Mouse (Mus musculus): Measurements from ENCODE around the gene Ccnl1.

Ccnl1 gene

DNA sequence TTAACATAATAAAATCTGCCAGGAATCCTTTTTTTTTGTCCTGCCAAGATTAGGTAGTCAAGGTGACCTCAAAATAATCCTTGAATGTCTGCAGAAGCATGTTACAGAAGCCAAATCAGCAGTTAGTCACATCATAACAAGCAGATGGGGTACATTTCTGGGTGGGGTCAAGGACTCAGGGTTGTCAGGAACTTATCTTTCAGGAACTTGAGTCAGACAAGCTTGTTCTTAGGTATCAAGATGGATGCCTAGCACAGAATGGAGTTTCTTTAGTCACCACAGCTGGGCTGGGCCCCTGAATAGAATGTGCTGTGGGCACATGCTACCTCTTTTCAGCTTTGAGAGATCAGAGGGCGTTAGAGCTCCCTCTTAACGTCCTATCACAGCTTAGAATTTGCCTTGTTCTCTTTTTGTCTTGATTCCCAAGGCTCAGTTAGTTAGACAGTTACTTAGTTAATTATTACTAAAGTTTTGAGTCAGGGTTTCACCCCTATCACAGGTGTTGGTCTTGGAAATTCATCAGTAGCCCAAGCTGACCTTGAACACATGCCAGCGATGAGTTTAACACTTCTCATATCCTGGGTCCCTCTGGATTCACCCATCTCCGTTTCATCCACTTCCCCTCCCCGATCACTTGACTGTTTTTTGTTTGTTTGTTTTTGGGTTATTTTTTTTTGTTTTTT, 32.9 kb downstream of the Ccnl1 start:
- no peak for DNase-seq

DNA sequence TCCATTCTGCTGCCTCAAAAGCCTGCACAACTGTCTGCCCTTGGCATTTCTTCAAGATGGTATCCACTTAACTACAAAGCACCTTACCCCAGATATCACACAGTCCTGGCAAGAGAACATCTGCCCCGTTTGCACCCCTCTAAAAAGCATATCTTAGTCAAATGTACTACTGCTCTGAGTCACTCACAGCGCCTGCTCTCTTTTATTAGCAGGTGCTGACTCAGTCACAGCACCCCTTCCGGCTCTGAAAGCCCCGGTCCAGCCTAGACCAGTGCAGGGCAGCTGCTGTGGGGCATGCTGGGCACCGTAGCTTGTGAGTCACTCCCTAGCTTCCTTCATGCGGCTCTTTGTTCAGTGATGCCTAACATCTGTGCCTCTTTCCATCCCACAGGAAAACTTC, 35.6 kb downstream of the Ccnl1 start:
- DNase-seq = no peak

DNA sequence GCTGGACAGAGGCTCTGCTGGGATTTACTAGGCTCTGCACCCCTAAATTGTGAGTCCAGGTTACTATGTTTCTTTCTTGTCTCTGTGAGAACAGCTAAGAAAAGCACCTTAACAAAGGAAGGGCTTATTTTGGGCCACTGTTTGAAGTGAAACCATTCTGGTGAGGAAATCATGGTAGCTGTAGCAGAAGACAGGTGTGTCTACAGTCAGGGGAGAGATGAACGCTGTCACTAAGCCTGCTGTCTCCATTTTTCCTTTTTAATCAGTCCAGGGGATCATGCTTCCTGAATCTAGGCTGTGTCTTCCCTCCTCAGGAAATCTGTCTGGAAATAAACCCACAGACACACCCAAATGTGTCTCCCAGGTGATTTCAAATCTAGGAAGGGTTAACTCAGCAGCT, 36.4 kb downstream of the Ccnl1 start:
- DNase-seq = no peak

DNA sequence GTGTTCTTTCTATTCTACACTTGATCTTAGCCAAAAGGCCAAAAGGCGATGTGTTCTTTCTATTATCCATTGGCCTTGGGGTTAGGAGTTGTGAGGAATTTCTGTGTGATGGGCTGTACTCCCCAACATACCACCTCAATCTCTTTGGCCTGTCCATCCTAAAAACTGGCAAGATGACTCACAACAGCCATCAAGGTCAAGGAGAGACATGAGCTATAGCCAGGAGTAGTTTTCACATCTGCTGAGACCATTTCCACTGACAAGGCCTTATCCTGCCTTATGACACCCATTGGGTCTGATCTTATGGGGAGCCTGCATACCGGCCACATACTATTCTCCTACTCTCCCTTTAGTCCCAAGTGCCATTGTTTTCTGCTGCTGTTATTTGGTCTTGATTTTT, 39.0 kb downstream of the Ccnl1 start:
- DNase-seq = no peak

DNA sequence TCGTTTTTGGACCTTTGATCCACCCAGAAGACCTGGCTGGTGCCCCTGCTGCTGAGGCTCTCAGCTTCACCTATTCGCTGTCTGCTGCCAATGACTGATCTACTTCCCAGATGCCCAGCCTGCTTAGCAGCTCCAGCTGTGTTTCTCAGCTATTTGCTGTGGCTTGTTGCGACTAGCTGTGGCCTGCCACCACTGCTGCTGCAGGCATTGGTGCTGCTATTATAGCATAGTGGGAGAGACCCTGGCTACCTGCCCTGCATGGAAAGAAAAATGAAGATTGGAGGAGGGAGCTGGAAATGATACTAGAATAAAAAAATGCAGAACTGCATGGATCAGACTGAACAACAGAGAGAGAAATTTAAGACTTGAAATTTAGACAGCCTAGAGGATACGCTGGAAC, 45.1 kb downstream of the Ccnl1 start:
- DNase-seq = no peak

DNA sequence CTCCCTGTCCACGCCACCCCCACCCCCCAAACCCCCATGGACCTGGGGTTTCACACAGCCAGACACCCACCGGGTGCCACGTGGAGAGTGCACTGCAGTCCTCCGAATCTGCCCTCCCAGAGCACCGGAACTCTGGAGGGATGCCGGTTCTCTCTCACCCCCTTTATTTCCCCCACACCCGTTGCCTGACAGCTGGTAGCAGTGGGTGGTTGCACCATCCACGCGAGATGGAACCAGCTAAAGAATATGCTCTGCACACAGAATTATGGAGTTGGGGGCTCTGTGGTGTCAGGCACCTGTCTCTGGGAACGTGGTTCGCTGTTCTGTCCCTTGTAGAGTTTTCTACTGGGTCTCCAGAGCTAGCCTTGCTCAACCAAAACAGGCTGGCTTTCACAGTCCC, 45.8 kb downstream of the Ccnl1 start:
- DNase-seq = no peak

DNA sequence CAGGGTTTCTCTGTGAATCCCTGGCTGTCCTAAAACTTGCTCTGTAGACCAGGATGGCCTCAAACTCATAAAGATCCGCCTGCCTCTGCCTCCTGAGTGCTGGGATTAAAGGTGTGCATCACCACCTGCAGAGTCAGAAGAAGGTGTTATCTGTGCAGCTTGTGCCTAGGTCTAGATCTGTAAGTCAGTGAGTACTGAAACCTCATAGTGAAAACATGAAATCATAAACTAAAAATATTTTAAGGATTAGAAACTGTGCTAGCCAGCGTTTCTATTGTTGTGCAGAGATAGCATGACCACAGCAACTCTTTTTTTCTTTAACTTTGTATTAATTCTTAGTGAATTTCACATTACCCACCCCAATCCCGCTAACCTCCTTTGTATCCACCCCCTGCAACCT, 46.8 kb downstream of the Ccnl1 start:
- no peak for DNase-seq

DNA sequence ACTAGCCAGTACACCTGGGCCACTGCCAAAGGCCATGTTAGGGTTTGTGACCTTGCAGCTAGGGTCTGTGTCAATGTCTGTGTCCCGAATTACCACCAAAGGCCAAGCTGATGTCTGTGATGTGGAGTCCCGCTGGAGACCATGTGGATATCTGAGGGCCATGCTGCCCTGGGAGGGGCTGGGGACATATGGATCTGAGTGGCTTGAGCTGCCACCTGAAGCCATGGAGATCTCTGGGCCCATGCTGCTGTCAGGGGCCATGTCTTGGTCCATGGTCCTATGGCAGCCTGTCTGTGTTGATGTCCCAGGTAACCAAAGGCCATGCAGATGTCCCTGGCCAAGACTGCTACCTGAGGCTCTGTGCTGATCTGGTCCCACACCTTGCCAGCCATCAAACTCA, 48.6 kb downstream of the Ccnl1 start:
- DNase-seq = no peak

DNA sequence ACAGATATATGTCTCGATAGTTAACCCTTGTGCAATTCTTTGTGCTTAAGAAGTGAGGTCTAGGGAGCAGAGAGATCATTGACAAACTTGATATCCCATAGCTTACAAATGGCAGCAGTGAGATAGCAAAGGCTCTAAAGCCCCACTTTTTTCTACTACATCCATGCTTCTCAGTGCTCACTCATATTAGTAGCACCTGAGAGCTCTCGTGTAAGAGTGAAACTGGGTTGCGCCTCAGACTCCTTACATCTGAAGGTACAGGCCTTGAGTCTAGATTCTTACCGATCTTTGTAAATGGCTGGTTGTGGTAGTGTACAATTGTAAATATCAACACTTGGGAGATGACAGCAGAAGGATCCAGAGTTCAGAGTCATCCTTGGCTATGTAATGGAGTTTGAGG, 50.5 kb downstream of the Ccnl1 start:
- no peak for DNase-seq

DNA sequence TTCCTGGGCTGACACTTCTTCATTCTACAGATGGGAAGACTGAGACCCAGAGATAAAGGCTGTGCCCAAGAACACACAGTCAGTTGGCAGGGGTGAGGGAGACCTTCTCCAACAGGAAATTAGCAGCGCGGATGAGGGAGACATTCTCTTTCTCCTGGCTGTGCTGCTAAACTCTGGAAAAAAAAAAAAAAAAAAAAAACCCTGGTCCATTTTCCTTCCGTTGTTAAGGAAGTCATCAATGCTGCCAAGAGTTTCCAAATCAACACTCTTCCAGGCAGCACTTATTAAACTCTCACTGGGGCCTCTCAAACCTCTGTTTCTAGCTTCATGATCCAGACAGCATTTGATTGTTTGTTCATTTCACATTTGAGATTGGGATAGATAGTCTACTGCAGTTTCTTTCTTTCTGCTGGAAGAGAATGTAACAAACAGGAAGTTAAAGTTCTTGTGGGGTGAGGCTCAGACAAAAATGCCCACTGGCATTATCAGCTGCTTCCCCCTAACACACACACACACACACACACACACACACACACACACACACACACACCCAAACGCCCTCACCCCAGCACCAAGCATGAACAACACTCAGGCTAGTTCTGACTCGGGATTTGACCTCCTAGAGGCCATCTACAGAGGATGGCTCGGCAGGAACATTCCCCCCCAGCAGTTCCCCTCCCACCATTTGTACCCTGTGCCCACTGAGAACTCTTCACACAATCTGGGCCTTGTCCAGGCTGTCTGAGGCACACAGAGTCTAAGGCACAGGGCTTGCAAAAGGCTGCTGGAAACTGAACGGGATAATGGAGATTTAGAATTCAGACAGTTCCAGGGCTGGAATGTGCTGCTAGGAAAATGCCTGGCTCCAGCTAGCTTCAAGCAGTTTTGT, 52.5 kb downstream of the Ccnl1 start:
- no peak for DNase-seq

DNA sequence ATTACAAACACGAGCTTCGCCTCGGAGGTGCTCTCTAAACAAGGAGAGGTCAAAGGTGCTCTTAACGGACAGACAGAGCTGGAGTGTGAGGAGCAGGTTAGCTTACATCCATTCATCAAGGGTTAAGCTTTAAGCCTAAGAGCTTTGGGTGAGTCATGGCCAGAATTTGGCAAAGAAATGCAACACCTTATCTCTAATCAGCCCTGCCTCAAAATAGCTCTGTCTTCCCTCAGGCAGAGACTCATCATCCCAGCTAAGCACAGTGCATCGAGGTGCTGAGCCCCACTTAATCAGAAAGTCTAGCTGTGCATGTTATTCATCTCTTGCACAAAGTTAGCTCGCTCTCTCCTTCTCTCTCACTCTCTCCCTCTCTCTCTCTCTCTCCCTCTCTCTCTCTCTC, 53.3 kb downstream of the Ccnl1 start:
- DNase-seq = no peak

DNA sequence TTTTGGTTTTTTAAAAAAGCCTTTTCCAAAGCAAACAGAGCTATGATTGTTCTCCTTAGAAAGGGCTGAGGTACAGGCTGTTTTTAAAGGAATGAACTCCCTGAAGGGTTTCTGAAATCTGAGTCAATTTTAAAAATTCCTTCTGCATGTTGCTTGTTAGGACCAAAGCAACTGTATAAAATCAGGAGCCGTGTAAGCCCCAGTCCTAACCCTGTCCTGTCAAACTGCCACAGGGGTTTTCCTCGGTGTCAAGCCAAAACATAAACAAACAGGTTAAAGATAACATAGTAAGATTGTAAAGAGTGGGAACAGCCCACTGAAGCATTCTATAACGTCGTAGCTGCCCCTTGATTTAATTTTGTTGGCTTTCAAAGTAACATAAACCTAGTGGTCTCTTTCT, 53.9 kb downstream of the Ccnl1 start:
- no peak for DNase-seq

DNA sequence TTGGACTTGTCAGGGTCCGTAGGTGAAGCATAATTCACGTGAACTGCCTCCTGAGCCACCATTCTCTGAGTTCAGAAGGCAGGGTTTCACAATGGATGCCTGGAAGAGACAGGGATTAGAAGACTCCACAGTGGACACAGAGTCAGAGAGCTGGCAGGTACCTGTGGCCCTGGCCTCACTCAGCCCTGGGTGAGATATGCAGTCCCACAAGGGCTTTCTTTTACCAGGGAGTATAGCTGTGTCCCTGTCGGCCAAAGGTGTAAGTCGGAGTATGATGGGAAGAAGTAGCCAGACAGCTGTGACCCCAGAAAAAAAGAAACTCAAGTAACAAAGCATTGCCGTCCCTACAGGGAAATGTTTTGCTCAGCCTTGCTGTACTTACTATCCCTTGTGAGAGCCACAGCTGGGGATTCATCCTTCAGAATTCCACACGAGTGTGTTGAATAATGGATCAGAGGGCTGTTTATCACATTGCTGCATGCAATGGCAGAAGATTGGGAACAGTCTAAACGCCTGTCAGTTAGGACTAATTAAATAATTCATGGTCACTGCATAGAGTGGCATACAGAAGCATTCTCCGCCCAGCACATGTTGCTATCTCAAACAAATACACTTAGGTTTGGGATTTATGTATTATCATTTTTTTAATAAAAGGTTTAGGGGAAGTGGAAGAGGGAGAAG, 59.3 kb downstream of the Ccnl1 start:
- no peak for DNase-seq

DNA sequence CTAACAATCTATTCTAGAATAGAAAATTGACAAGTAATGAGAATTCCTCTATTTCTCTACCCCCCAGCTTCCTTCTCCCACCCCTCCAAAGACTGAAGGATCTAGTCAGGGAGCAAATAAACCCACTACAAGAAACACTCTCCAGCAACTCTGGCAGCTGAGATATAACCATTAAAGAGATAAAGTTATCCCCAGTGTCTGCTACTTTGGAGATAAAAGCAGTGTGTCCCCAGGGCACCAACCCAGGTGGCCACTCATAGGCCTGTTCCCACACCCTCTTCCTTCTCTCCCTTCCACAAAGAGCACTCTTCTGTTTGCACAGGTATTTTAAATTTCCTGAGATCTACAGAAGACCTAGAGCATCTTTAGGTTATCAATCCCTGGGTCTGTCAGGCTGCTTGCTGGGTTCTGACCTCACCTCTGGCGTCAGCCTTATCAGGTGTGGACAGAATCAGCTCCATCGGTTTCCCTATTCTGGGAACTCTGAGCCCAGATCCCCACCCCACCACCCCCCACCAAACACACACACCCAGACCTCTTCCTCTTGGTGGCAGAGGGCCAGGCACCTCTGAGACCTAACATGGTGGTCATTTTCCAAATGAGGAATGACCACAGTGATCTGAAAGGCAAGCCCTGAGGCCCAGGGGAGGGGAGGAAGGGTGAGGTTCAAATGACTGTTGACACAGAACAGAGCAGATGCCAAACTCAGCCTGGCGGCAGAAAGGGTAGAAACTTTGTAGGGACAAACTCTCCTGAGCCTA, 60.6 kb downstream of the Ccnl1 start:
- no peak for DNase-seq
